Mouse (Mus musculus) c-Kit-positive CD71-positive TER-119-negative erythroid progenitor cells, embryonic 14.5 days (primary cell): ENCODE measurements around the gene Cd82.

Experiments
- DNase-seq: peaks from one replicate; pipeline ENCODE4 v3.0.0-alpha.2; 2013; ENCODE audit warnings: low read depth

The Cd82 gene

GRCm38 (mm10) chr2:93415281-93415680, 47.7 kb downstream of the Cd82 start:
- DNase-seq = no peak

GRCm38 (mm10) chr2:93414163-93414562, 48.8 kb downstream of the Cd82 start:
- no peak for DNase-seq

GRCm38 (mm10) chr2:93413367-93414014, 49.4 kb downstream of the Cd82 start:
- peak; percentile 53 for DNase-seq

- DNase-seq = no peak
Measured at GRCm38 (mm10) chr2:93412101-93412500, 50.8 kb downstream of the Cd82 start.

GRCm38 (mm10) chr2:93410899-93411570, 51.9 kb downstream of the Cd82 start:
- DNase-seq = no peak

GRCm38 (mm10) chr2:93405017-93405425, 57.9 kb downstream of the Cd82 start:
- no peak for DNase-seq

- no peak for DNase-seq
Measured at GRCm38 (mm10) chr2:93404169-93404568, 58.8 kb downstream of the Cd82 start.

GRCm38 (mm10) chr2:93403267-93403666, 59.7 kb downstream of the Cd82 start:
- DNase-seq = no peak

- no peak for DNase-seq
Measured at GRCm38 (mm10) chr2:93391198-93391597, 71.7 kb downstream of the Cd82 start.

- DNase-seq = no peak
Measured at GRCm38 (mm10) chr2:93390170-93390926, 72.6 kb downstream of the Cd82 start.

GRCm38 (mm10) chr2:93386958-93387357, 76.0 kb downstream of the Cd82 start:
- DNase-seq = no peak

GRCm38 (mm10) chr2:93383831-93384230, 79.1 kb downstream of the Cd82 start:
- DNase-seq = no peak

- no peak for DNase-seq
Measured at GRCm38 (mm10) chr2:93380680-93381089, 82.3 kb downstream of the Cd82 start.

GRCm38 (mm10) chr2:93377797-93378196, 85.1 kb downstream of the Cd82 start:
- no peak for DNase-seq

GRCm38 (mm10) chr2:93377157-93377556, 85.8 kb downstream of the Cd82 start:
- no peak for DNase-seq

- DNase-seq = no peak
Measured at GRCm38 (mm10) chr2:93372872-93373271, 90.1 kb downstream of the Cd82 start.

- DNase-seq = no peak
Measured at GRCm38 (mm10) chr2:93372097-93372571, 90.8 kb downstream of the Cd82 start.
